8 mouse cellular contexts compared by ENCODE assay signal in genomic region chr12:51843576-51844520, GRCm38 (mm10). TPM values are rescaled to one million over a fixed set of nuclear protein-coding genes. Genes with fewer than 3 reads are reported as not detected.
DNase-seq lines count a peak whose midpoint lies in the region; ATAC-seq and TF ChIP-seq lines count a peak whose summit lies in the region.

No protein-coding gene starts in this region.

- no peaks in the 10 kb centered on the region for H3K36me3 ChIP-seq in heart, embryonic 16.5 days (ENCODE audit: control insufficient read depth, insufficient read depth)
- H3K36me3 ChIP-seq in hindbrain, postnatal 0 days (ENCODE audit: insufficient read depth, low read length): no peaks in the 10 kb centered on the region
- no peaks in the 10 kb centered on the region for H3K36me3 ChIP-seq in midbrain, embryonic 13.5 days

- peak overlapping the region; percentile 88 for H3K4me2 ChIP-seq in heart, embryonic 16.5 days (ENCODE audit: low read depth, low read length)
- H3K4me2 ChIP-seq in hindbrain, postnatal 0 days (ENCODE audit: low read depth, low read length): peak overlapping the region; percentile 70
- peak overlapping the region; percentile 75 for H3K4me2 ChIP-seq in midbrain, embryonic 13.5 days (replicated peaks)

- ATAC-seq in heart, embryonic 16.5 days (replicated peaks; ENCODE audit: extremely low read depth, insufficient read depth, low FRiP score): no peak
- no peak for ATAC-seq in hindbrain, postnatal 0 days
- no peak for ATAC-seq in midbrain, embryonic 13.5 days

- no peaks in the 10 kb centered on the region for H3K27me3 ChIP-seq in heart, embryonic 16.5 days (ENCODE audit: control insufficient read depth, insufficient read depth, low read length)
- no peaks in the 10 kb centered on the region for H3K27me3 ChIP-seq in hindbrain, postnatal 0 days (ENCODE audit: insufficient read depth, low read length)
- peaks cover 4% of the 10 kb centered on the region; the same call in 1 of the 2 replicates for H3K27me3 ChIP-seq in midbrain, embryonic 13.5 days

- H3K9ac ChIP-seq in heart, embryonic 16.5 days (ENCODE audit: low read length): peak overlapping the region; percentile 89
- peak overlapping the region; percentile 57 for H3K9ac ChIP-seq in hindbrain, postnatal 0 days (replicated peaks; ENCODE audit: low read length)
- peak overlapping the region; percentile 65; the same call in 1 of the 2 replicates for H3K9ac ChIP-seq in midbrain, embryonic 13.5 days (replicated peaks)

- H3K9me3 ChIP-seq in heart, embryonic 16.5 days (replicated peaks; ENCODE audit: control insufficient read depth, low read length): no peaks in the 10 kb centered on the region
- H3K9me3 ChIP-seq in hindbrain, postnatal 0 days (ENCODE audit: low read length): no peaks in the 10 kb centered on the region
- no peaks in the 10 kb centered on the region for H3K9me3 ChIP-seq in midbrain, embryonic 13.5 days

- peak overlapping the region; percentile 82 for H3K4me3 ChIP-seq in heart, embryonic 16.5 days (ENCODE audit: low read length)
- peak overlapping the region; percentile 67 for H3K4me3 ChIP-seq in bone marrow macrophage, adult 2 months (ENCODE audit: insufficient read depth, low read length)
- peak overlapping the region; percentile 61 for H3K4me3 ChIP-seq in hindbrain, postnatal 0 days (ENCODE audit: low read length)
- peak overlapping the region; percentile 63 for H3K4me3 ChIP-seq in midbrain, embryonic 13.5 days (replicated peaks)

- no peak for DNase-seq in heart, postnatal 14 days
- no peak for DNase-seq in hindbrain, postnatal 0 days (ENCODE audit: low spot score)
- DNase-seq in adrenal gland, adult 2 months: no peak
- no peak for DNase-seq in cerebellum, adult 11 months
- DNase-seq in gastrocnemius, adult 18-20 months (ENCODE audit: low spot score): no peak

- TF ChIP-seq POLR2A in bone marrow macrophage, adult 2 months (IDR thresholded peaks at IDR 0.05; ENCODE audit: borderline replicate concordance, low read depth, low read length): no peak

- H3K4me1 ChIP-seq in heart, embryonic 16.5 days (ENCODE audit: control insufficient read depth, insufficient read depth, low read length): peaks cover 16% of the 10 kb centered on the region
- peaks cover 28% of the 10 kb centered on the region for H3K4me1 ChIP-seq in bone marrow macrophage, adult 2 months (ENCODE audit: control insufficient read depth, insufficient read depth, low read length)
- H3K4me1 ChIP-seq in hindbrain, postnatal 0 days (ENCODE audit: insufficient read depth, low read length): 0 out of 2 replicates have a peak, but pooled peaks cover 7% of the 10 kb centered on the region
- H3K4me1 ChIP-seq in midbrain, embryonic 13.5 days (replicated peaks): peaks cover 16% of the 10 kb centered on the region

- 28% methylated on average over 15 of the region's 15 CpGs for WGBS in heart, embryonic 16.5 days
- WGBS in hindbrain, postnatal 0 days: 34% methylated on average over 15 of the region's 15 CpGs
- 30% methylated on average over 15 of the region's 15 CpGs for WGBS in midbrain, embryonic 13.5 days

- H3K27ac ChIP-seq in heart, embryonic 16.5 days (ENCODE audit: low read length): peak overlapping the region; percentile 98
- H3K27ac ChIP-seq in bone marrow macrophage, adult 2 months (ENCODE audit: insufficient read depth, low read depth, low read length): peak overlapping the region; percentile 75; the same call in 1 of the 2 replicates
- H3K27ac ChIP-seq in hindbrain, postnatal 0 days: peak overlapping the region; percentile 71; the same call in 1 of the 2 replicates
- 0 out of 2 replicates have a peak overlapping the region, but pooled peaks have one; percentile 30 for H3K27ac ChIP-seq in midbrain, embryonic 13.5 days

- no peak for TF ChIP-seq CTCF in bone marrow macrophage, adult 2 months (IDR thresholded peaks at IDR 0.05; ENCODE audit: low read depth, low read length)
- no peak for TF ChIP-seq CTCF in hindbrain, postnatal 0 days (IDR thresholded peaks at IDR 0.05; ENCODE audit: low read depth)

- intact Hi-C loops in heart, postnatal 14 days (cut with DNase I): loop anchor here (2.0 kb wide), 1 partner anchor 15 kb away; the partner anchor contains the start of gene Hectd1

RNA-seq across cellular contexts. Expression of gene Hectd1, which starts 14.5 kb away (rescaled TPM):
- polyA plus RNA-seq in heart, embryonic 16.5 days (2015; fragmentation: Nextera tagmentation; extraction: Ambion mirVana): 34.5 and 34.7 TPM in 2 replicates
- 10 to 100 TPM; 85.9 to 89.6 TPM for total RNA-seq in heart, postnatal 14 days (2021)
- 30.7 and 34.3 TPM in 2 replicates for polyA plus RNA-seq in bone marrow macrophage, adult 2 months (2012; ENCODE audit: insufficient read depth, insufficient read length, missing spikeins)
- 67.1 and 68.5 TPM in 2 replicates for total RNA-seq in hindbrain, postnatal 0 days (2014; rRNA removed)
- 28.0 and 28.4 TPM in 2 replicates for polyA plus RNA-seq in hindbrain, postnatal 0 days (2015; fragmentation: Nextera tagmentation; extraction: Ambion mirVana)
- polyA plus RNA-seq in midbrain, embryonic 13.5 days (2015; fragmentation: Nextera tagmentation; extraction: Ambion mirVana): 37.0 and 37.2 TPM in 2 replicates
- total RNA-seq in adrenal gland, adult 2 months (2021): 10 to 100 TPM; 70.7 to 81.7 TPM
- 6.3 and 8.0 TPM in 2 replicates for polyA plus RNA-seq in adrenal gland, adult 2 months (2012; rRNA removed)
- 10 to 100 TPM; 84.3 to 90.9 TPM for total RNA-seq in gastrocnemius, adult 18-20 months (2021)

Comparison
In these comparisons a context has a peak if more than half of its experiments do, and no peak if none do; other contexts are left out.
1. H3K27ac ChIP-seq: peak in every context shown above with its lines; median percentile 98 in heart, embryonic 16.5 days; 75 in bone marrow macrophage, adult 2 months; 71 in hindbrain, postnatal 0 days; 30 in midbrain, embryonic 13.5 days.